ENCODE assay signal across 22 mouse cellular contexts in genomic region chr10:121732542-121732941, GRCm38 (mm10). TPM values are rescaled to one million over a fixed set of nuclear protein-coding genes. Genes with fewer than 3 reads are reported as not detected.
DNase-seq lines count a peak whose midpoint lies in the region; ATAC-seq and TF ChIP-seq lines count a peak whose summit lies in the region.
"Had no signal": no experiment of that assay in that cellular context is flagged by ENCODE, and none has a peak within 500 bp of the region (broad histone marks: within the 10 kb centered on the region; RNA-seq: fewer than 3 reads in every experiment).

No protein-coding gene starts in this region.

- H3K4me2 ChIP-seq in forebrain, embryonic 11.5 days (ENCODE audit: low read depth, low read length, severe bottlenecking), result no peak overlapping the region
- no peak overlapping the region for H3K4me2 ChIP-seq in forebrain, embryonic 12.5 days
- no peak overlapping the region for H3K4me2 ChIP-seq in hindbrain, postnatal 0 days (ENCODE audit: low read depth, low read length)
- no peak overlapping the region for H3K4me2 ChIP-seq in hindbrain, embryonic 14.5 days (replicated peaks)
- H3K4me2 ChIP-seq: embryonic facial prominence, embryonic 12.5 days; embryonic facial prominence, embryonic 15.5 days; forebrain, embryonic 13.5 days; heart, embryonic 11.5 days; hindbrain, embryonic 12.5 days had no signal

- peak; percentile 46 for DNase-seq in forebrain, embryonic 11.5 days (ENCODE audit: low spot score)
- DNase-seq in hindbrain, postnatal 0 days (ENCODE audit: low spot score), result peak; percentile 15
- DNase-seq in hindbrain, embryonic 14.5 days (ENCODE audit: low spot score), result no peak
- peak; percentile 6 for DNase-seq in retina, postnatal 1 day
- no peak for DNase-seq in retina, embryonic 14.5 days (ENCODE audit: low spot score)
- DNase-seq in lung, adult 2 months, result no peak
- DNase-seq: adrenal gland, adult 8-10 months; adrenal gland, postnatal 25 days; cerebellum, adult 11 months; cerebellum, adult 2 months; cerebellum, adult 9-11 months; cerebellum, postnatal 25 days; gastrocnemius, postnatal 25 days had no signal

- no peaks in the 10 kb centered on the region for H3K27me3 ChIP-seq in forebrain, embryonic 11.5 days (ENCODE audit: control insufficient read depth, insufficient read depth, low read length)
- 0 out of 2 replicates have a peak, but pooled peaks cover under 1% of the 10 kb centered on the region for H3K27me3 ChIP-seq in forebrain, embryonic 12.5 days
- H3K27me3 ChIP-seq in hindbrain, postnatal 0 days (ENCODE audit: insufficient read depth, low read length), result no peaks in the 10 kb centered on the region
- H3K27me3 ChIP-seq in hindbrain, embryonic 14.5 days (ENCODE audit: control insufficient read depth, insufficient read depth, low read length), result no peaks in the 10 kb centered on the region
- H3K27me3 ChIP-seq: embryonic facial prominence, embryonic 12.5 days; embryonic facial prominence, embryonic 15.5 days; forebrain, embryonic 13.5 days; hindbrain, embryonic 12.5 days had no signal

- no peaks in the 10 kb centered on the region for H3K36me3 ChIP-seq in forebrain, embryonic 11.5 days (ENCODE audit: control insufficient read depth, insufficient read depth, low read length)
- H3K36me3 ChIP-seq in forebrain, embryonic 12.5 days (replicated peaks), result no peaks in the 10 kb centered on the region
- H3K36me3 ChIP-seq in hindbrain, postnatal 0 days (ENCODE audit: insufficient read depth, low read length), result no peaks in the 10 kb centered on the region
- no peaks in the 10 kb centered on the region for H3K36me3 ChIP-seq in hindbrain, embryonic 14.5 days (replicated peaks; ENCODE audit: control insufficient read depth, insufficient read depth)
- H3K36me3 ChIP-seq: embryonic facial prominence, embryonic 12.5 days; embryonic facial prominence, embryonic 15.5 days; hindbrain, embryonic 12.5 days had no signal

- no peak for ATAC-seq in forebrain, embryonic 11.5 days (replicated peaks; ENCODE audit: low FRiP score)
- no peak for ATAC-seq in forebrain, embryonic 12.5 days (ENCODE audit: low FRiP score)
- no peak for ATAC-seq in hindbrain, postnatal 0 days
- no peak for ATAC-seq in hindbrain, embryonic 14.5 days (ENCODE audit: low FRiP score)
- ATAC-seq: activated CD4-positive, CD25-positive, alpha-beta regulatory T cell, adult 4 months; forebrain, embryonic 13.5 days; hindbrain, embryonic 16.5 days; inflammation-experienced regulatory T-cells, adult 6 months had no signal

- no peaks in the 10 kb centered on the region for H3K9me3 ChIP-seq in forebrain, embryonic 11.5 days (ENCODE audit: control insufficient read depth, low read length)
- 0 out of 2 replicates have a peak, but pooled peaks cover 3% of the 10 kb centered on the region for H3K9me3 ChIP-seq in forebrain, embryonic 12.5 days
- H3K9me3 ChIP-seq in hindbrain, postnatal 0 days (ENCODE audit: low read length), result no peaks in the 10 kb centered on the region
- H3K9me3 ChIP-seq in hindbrain, embryonic 14.5 days (ENCODE audit: control insufficient read depth, low read length), result no peaks in the 10 kb centered on the region
- H3K9me3 ChIP-seq: embryonic facial prominence, embryonic 12.5 days; embryonic facial prominence, embryonic 15.5 days; forebrain, embryonic 13.5 days; hindbrain, embryonic 12.5 days had no signal

- no peak overlapping the region for H3K4me3 ChIP-seq in forebrain, embryonic 11.5 days (ENCODE audit: low read depth, low read length)
- no peak overlapping the region for H3K4me3 ChIP-seq in forebrain, embryonic 12.5 days (replicated peaks)
- no peak overlapping the region for H3K4me3 ChIP-seq in hindbrain, postnatal 0 days (ENCODE audit: low read length)
- H3K4me3 ChIP-seq in hindbrain, embryonic 14.5 days (replicated peaks; ENCODE audit: low read length), result no peak overlapping the region
- no peak overlapping the region for H3K4me3 ChIP-seq in lung, adult 2 months (replicated peaks; ENCODE audit: extremely low read depth, low read depth, low read length)
- H3K4me3 ChIP-seq: embryonic facial prominence, embryonic 12.5 days; embryonic facial prominence, embryonic 15.5 days; forebrain, embryonic 13.5 days; hindbrain, embryonic 12.5 days had no signal

- WGBS in forebrain, embryonic 11.5 days, result 90% methylated on average over 9 of the region's 9 CpGs
- 89% methylated on average over 9 of the region's 9 CpGs for WGBS in forebrain, embryonic 12.5 days
- 69% methylated on average over 9 of the region's 9 CpGs for WGBS in hindbrain, postnatal 0 days
- 68% methylated on average over 9 of the region's 9 CpGs for WGBS in hindbrain, embryonic 14.5 days
- WGBS in lung, adult 2 months, result 90% methylated on average over 9 of the region's 9 CpGs

- H3K27ac ChIP-seq in forebrain, embryonic 11.5 days (ENCODE audit: low read depth, low read length), result no peak overlapping the region
- no peak overlapping the region for H3K27ac ChIP-seq in forebrain, embryonic 12.5 days
- H3K27ac ChIP-seq in hindbrain, postnatal 0 days, result 0 out of 2 replicates have a peak overlapping the region, but pooled peaks have one; percentile 29
- H3K27ac ChIP-seq in hindbrain, embryonic 14.5 days, result no peak overlapping the region
- H3K27ac ChIP-seq: embryonic facial prominence, embryonic 12.5 days; embryonic facial prominence, embryonic 15.5 days; forebrain, embryonic 13.5 days; hindbrain, embryonic 12.5 days had no signal

- H3K4me1 ChIP-seq in forebrain, embryonic 11.5 days (replicated peaks; ENCODE audit: control insufficient read depth, insufficient read depth, low read length), result no peaks in the 10 kb centered on the region
- no peaks in the 10 kb centered on the region for H3K4me1 ChIP-seq in forebrain, embryonic 12.5 days
- no peaks in the 10 kb centered on the region for H3K4me1 ChIP-seq in hindbrain, postnatal 0 days (ENCODE audit: insufficient read depth, low read length)
- H3K4me1 ChIP-seq in hindbrain, embryonic 14.5 days (replicated peaks; ENCODE audit: control insufficient read depth, insufficient read depth, low read length), result no peaks in the 10 kb centered on the region
- H3K4me1 ChIP-seq in lung, adult 2 months (ENCODE audit: control insufficient read depth, insufficient read depth, low read length), result no peaks in the 10 kb centered on the region
- H3K4me1 ChIP-seq: embryonic facial prominence, embryonic 12.5 days; embryonic facial prominence, embryonic 15.5 days; forebrain, embryonic 13.5 days; hindbrain, embryonic 12.5 days had no signal

- TF ChIP-seq POLR2A in lung, adult 2 months (IDR thresholded peaks at IDR 0.05; ENCODE audit: borderline replicate concordance, extremely low read depth, low read depth, low read length), result no peak

- TF ChIP-seq CTCF in hindbrain, postnatal 0 days (IDR thresholded peaks at IDR 0.05; ENCODE audit: low read depth), result no peak
- TF ChIP-seq CTCF in lung, adult 2 months (IDR thresholded peaks at IDR 0.05; ENCODE audit: insufficient read depth, low read length), result no peak

- no peak overlapping the region for H3K9ac ChIP-seq in forebrain, embryonic 11.5 days (ENCODE audit: low read length)
- H3K9ac ChIP-seq in forebrain, embryonic 12.5 days, result no peak overlapping the region
- no peak overlapping the region for H3K9ac ChIP-seq in hindbrain, postnatal 0 days (replicated peaks; ENCODE audit: low read length)
- H3K9ac ChIP-seq in hindbrain, embryonic 14.5 days, result no peak overlapping the region
- H3K9ac ChIP-seq: embryonic facial prominence, embryonic 12.5 days; embryonic facial prominence, embryonic 15.5 days; forebrain, embryonic 13.5 days; hindbrain, embryonic 12.5 days had no signal

RNA-seq across cellular contexts. Expression of gene BC048403, which starts 7.2 kb away (rescaled TPM):
- polyA plus RNA-seq in forebrain, embryonic 11.5 days (2014; fragmentation: Nextera tagmentation; extraction: Ambion mirVana), result 2.5 and 3.5 TPM in 2 replicates
- polyA plus RNA-seq in forebrain, embryonic 12.5 days (2016; fragmentation: Nextera tagmentation; extraction: Ambion mirVana), result 2.5 and 3.0 TPM in 2 replicates
- total RNA-seq in hindbrain, postnatal 0 days (2014; rRNA removed), result 2.0 and 3.9 TPM in 2 replicates
- 1.5 and 1.9 TPM in 2 replicates for polyA plus RNA-seq in hindbrain, postnatal 0 days (2015; fragmentation: Nextera tagmentation; extraction: Ambion mirVana)
- polyA plus RNA-seq in hindbrain, embryonic 14.5 days (2014; fragmentation: Nextera tagmentation; extraction: Ambion mirVana), result 2.8 and 3.0 TPM in 2 replicates
- polyA plus RNA-seq in lung, adult 2 months (2012; rRNA removed), result 8.5 and 9.4 TPM in 2 replicates

Comparison
In these comparisons a context has a peak if more than half of its experiments do, and no peak if none do; other contexts are left out.
1. DNase-seq: peak in forebrain, embryonic 11.5 days (single experiment), hindbrain, postnatal 0 days (single experiment) and retina, postnatal 1 day (single experiment); none in hindbrain, embryonic 14.5 days (single experiment), retina, embryonic 14.5 days (single experiment) and lung, adult 2 months (single experiment).